Mouse (Mus musculus) embryo, embryonic 11 days (tissue): ENCODE measurements at regions not wholly inside any gene's neighbourhood (a gene's known extent, or its start where the extent isn't known, plus 50 kb on each side); places are given as distances from the start of the nearest gene placed in this dataset.

ENCODE experiments used
- DNase-seq: peaks from one replicate; pipeline ENCODE4 v3.0.0-alpha.2; 2015

- DNase-seq: no peak
These were observed 71.8 kb downstream of the Scp2d1 start for GRCm38 (mm10) chr2:144895254-144895653.

- no peak for DNase-seq
These were observed 73.0 kb downstream of the Scp2d1 start for GRCm38 (mm10) chr2:144896430-144896829.

GRCm38 (mm10) chr2:144906786-144907185 lies 83.3 kb downstream of the Scp2d1 start:
- peak; percentile 4 for DNase-seq

- DNase-seq: no peak
These were observed 122.4 kb downstream of the Scp2d1 start for GRCm38 (mm10) chr2:144945840-144946239.

GRCm38 (mm10) chr2:144946468-144946867 lies 123.0 kb downstream of the Scp2d1 start:
- no peak for DNase-seq

- DNase-seq: no peak
These were observed 125.8 kb downstream of the Scp2d1 start for GRCm38 (mm10) chr2:144949232-144949631.
